Mouse (Mus musculus): Measurements from ENCODE around the gene Qsox1. TPM values are rescaled to one million over a fixed set of nuclear protein-coding genes. Genes with fewer than 3 reads are reported as not detected.

The Qsox1 gene
- 23.5 and 26.3 TPM in 2 replicates for polyA plus RNA-seq (2016; fragmentation: Nextera tagmentation; extraction: Ambion mirVana)

DNA sequence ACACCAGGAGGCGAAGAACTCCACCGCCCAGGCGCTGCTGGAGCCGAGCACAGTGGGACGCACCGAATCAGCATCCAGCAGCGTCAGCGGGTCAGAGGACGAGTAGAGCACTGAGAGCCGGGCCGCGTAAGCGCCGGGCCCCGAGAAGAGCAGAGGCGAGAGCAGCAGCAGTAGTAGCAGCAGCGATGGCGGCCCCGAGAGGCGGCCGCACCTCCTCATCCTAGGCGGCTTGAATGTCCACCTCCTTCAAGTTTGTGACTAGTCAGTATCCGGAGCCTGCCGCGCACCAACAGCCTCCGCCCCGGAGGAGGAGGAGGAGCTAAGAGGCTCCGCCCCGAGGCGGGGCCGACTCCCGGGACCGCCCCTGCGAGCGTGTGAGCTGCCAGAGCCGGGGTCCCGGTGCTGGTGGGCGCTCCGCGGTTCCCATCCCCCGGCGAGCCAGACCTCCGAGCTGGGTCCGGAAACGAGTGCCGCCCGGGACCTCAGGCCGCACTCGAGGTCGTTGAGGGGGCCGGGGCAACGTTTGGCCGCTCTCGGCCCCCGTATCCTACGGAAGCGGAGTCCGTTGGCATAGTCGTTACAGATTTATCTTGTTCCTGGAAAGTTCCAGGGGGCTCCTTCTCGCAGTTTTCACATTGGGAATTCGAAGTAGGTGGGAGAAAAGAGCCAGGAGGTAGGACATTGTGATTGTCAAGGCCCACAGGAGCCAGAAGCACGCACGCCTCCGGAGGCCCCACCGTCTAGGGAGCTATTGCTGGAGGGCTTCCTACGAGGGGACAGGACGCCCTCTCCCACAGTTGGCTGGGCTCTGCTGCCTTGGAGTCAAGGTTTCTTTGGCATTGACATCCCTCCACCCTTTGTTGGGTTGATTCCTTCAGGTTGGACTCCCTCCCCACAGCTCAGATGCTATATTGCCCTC lies at the start of gene Qsox1:
Gene Qsox1, minus strand, starts transcription at position 309 of the 919 bp plus-strand sequence.
- peak within 1 kb of the TSS; percentile 74 for H3K4me3 ChIP-seq (replicated peaks)
- WGBS: under 1% methylated on average over 67 of the region's 67 CpGs

DNA sequence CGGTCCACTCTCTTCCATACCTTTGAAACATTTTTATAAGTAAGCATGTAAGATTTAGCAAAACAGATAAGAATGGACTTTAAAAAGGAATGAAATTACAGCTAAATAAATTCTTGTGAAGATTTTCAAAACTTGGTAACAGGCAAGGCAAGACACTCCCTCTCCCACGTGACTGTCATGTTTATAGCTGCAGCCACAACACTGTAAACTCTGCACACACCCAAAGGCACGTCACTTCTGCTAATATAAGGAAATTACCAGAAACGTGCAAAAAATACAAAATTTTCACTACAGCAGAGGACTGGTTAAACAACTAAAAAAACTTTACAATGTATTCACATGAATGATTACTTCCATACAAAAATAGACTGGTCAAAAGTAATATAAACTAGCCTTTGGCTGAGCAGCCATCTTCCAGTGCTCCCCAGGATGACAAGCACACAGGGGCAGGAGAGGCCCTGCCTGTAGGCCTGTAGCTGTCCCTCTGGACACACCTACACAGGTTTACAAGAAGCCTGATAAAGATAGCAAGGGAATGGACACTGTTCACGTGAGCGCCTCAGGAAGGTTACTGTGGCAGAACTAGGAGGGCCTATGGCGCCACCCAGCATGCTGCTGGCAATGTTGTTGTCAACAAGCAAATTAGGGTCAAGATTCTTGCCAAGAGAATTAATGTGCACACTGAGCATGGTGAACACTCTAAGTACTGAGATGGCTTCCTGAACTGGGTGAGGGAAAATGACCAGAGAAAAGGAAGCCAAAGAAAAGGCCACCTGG lies 42.4 kb upstream of the Qsox1 start:
- no peak overlapping the region for H3K9ac ChIP-seq (replicated peaks)
- H3K27me3 ChIP-seq: no peaks in the 10 kb centered on the region
- 83% methylated on average over 7 of the region's 7 CpGs for WGBS
- H3K4me1 ChIP-seq (replicated peaks): no peaks in the 10 kb centered on the region
- no peaks in the 10 kb centered on the region for H3K9me3 ChIP-seq
- no peak overlapping the region for H3K27ac ChIP-seq
- no peak for ATAC-seq (ENCODE audit: insufficient number of reproducible peaks, insufficient read depth, low FRiP score, low TSS enrichment, low read depth)
- H3K4me3 ChIP-seq (replicated peaks): no peak overlapping the region
- H3K36me3 ChIP-seq: peaks cover 76% of the 10 kb centered on the region
- no peak overlapping the region for H3K4me2 ChIP-seq

More for the DNA sequence above, at the start of gene Qsox1:
- Histone ChIP-seq H3K4me1 (replicated peaks) (peaks cover 25% of the 10 kb centered on the region), H3K36me3 (no peaks in the 10 kb centered on the region), H3K4me2 (peak within 1 kb of the TSS; percentile 68), H3K27me3 (no peaks in the 10 kb centered on the region), H3K9me3 (no peaks in the 10 kb centered on the region), H3K9ac (replicated peaks) (peak within 1 kb of the TSS; percentile 73), H3K27ac (peak within 1 kb of the TSS; percentile 76; the same call in 1 of the 2 replicates)
- peak; percentile 85 for ATAC-seq (ENCODE audit: insufficient number of reproducible peaks, insufficient read depth, low FRiP score, low TSS enrichment, low read depth)

DNA sequence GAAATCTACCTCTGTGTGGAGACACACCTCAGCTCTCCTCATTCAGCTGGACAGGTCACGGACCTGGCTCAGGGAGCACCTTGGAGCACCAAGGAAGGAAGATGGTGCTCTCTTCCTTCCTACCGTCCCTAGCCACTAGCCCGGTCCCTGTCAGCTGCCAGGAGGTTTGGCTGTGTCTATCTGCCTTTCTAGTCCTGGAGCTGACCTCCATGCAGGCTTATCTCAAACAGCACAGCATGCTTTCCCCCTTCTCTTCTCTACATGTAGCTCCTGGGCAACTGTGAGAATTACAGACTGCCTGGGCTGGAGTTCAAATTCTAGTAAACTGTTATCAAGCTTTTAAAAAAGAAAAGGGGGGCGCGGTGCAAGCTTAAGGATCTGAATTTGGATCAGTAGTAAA lies 40.3 kb upstream of the Qsox1 start:
- no peak for ATAC-seq (ENCODE audit: insufficient number of reproducible peaks, insufficient read depth, low FRiP score, low TSS enrichment, low read depth)
- Histone ChIP-seq H3K4me1 (replicated peaks) (no peaks in the 10 kb centered on the region), H3K27me3 (no peaks in the 10 kb centered on the region), H3K4me3 (replicated peaks) (no peak overlapping the region), H3K27ac (no peak overlapping the region), H3K36me3 (peaks cover 72% of the 10 kb centered on the region), H3K9ac (replicated peaks) (no peak overlapping the region), H3K4me2 (no peak overlapping the region), H3K9me3 (no peaks in the 10 kb centered on the region)
- 93% methylated on average over 5 of the region's 5 CpGs for WGBS

DNA sequence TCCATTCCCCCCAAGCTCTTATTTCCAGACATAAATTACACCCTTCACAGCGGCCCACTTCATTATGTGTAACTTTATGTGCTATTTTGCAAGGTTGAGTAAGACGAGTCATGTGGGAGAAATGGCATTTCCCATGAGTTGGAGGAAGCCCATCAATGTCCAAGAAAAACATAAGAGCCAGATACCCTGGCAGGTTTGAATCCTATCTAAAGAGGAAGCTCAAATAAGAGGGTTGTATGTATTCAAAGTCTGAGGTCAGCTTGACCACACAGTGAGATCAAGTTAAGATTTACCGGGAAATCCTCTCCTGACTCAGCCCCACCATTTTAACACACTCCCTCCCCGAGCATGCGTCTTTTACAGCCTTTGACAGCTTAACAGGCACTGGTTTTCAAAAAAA lies 31.5 kb upstream of the Qsox1 start:
- Histone ChIP-seq H3K36me3 (peaks cover 42% of the 10 kb centered on the region), H3K4me3 (replicated peaks) (no peak overlapping the region), H3K27me3 (no peaks in the 10 kb centered on the region), H3K4me1 (replicated peaks) (no peaks in the 10 kb centered on the region), H3K9me3 (no peaks in the 10 kb centered on the region; the same call in 1 of the 2 replicates), H3K4me2 (no peak overlapping the region), H3K27ac (no peak overlapping the region), H3K9ac (replicated peaks) (no peak overlapping the region)
- ATAC-seq (ENCODE audit: insufficient number of reproducible peaks, insufficient read depth, low FRiP score, low TSS enrichment, low read depth): no peak
- 76% methylated on average over 5 of the region's 5 CpGs for WGBS

DNA sequence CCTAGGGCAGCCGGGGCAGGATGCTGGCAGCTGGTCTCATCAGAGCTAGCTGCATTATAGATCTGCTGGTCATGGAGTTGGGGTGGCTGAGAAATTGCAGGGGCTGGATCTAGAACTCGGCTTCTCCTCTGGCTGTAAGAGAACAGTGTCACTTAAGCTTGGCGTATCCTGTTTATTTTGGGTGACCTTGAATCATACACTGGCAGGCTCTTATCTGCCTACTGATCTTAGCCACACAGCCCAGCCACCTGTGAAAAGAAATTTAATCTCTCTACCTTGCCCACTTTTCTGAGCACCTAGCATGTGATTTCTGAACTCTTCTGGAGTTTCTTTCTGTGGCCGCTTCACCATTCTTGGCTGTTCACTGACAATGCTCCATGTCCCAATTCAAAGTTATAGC lies 30.8 kb upstream of the Qsox1 start:
- no peaks in the 10 kb centered on the region for H3K27me3 ChIP-seq
- H3K27ac ChIP-seq: no peak overlapping the region
- no peak overlapping the region for H3K9ac ChIP-seq (replicated peaks)
- H3K36me3 ChIP-seq: peaks cover 37% of the 10 kb centered on the region
- H3K4me1 ChIP-seq (replicated peaks): no peaks in the 10 kb centered on the region
- H3K4me3 ChIP-seq (replicated peaks): no peak overlapping the region
- no peak for ATAC-seq (ENCODE audit: insufficient number of reproducible peaks, insufficient read depth, low FRiP score, low TSS enrichment, low read depth)
- 95% methylated on average over 4 of the region's 4 CpGs for WGBS
- H3K9me3 ChIP-seq: no peaks in the 10 kb centered on the region; the same call in 1 of the 2 replicates
- no peak overlapping the region for H3K4me2 ChIP-seq

DNA sequence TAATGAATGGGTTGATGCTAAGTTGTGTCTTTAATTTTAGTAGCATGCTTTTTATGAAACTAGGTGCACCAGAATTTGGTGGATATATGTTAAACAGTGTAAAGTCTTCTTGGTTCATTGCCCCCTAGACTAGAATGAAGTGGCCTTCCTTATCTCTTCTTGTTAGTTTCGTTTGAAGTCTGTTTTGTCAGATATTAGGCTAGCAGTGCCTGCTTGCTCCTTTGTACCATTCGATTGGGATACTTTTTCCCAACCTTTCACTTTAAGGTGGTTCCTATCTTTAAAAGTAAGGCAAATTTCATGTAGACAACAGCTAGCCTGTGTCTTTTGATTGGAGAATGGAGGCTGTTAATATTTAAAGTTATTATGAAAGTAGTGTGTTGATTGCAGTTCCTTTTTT lies 23.0 kb upstream of the Qsox1 start:
- H3K27me3 ChIP-seq: no peaks in the 10 kb centered on the region
- no peak overlapping the region for H3K4me3 ChIP-seq (replicated peaks)
- H3K4me1 ChIP-seq (replicated peaks): no peaks in the 10 kb centered on the region
- H3K9me3 ChIP-seq: 0 out of 2 replicates have a peak, but pooled peaks cover 6% of the 10 kb centered on the region
- no peaks in the 10 kb centered on the region for H3K36me3 ChIP-seq
- H3K9ac ChIP-seq (replicated peaks): no peak overlapping the region
- no peak for ATAC-seq (ENCODE audit: insufficient number of reproducible peaks, insufficient read depth, low FRiP score, low TSS enrichment, low read depth)
- 71% methylated on average over 2 of the region's 2 CpGs for WGBS
- H3K4me2 ChIP-seq: no peak overlapping the region
- no peak overlapping the region for H3K27ac ChIP-seq

DNA sequence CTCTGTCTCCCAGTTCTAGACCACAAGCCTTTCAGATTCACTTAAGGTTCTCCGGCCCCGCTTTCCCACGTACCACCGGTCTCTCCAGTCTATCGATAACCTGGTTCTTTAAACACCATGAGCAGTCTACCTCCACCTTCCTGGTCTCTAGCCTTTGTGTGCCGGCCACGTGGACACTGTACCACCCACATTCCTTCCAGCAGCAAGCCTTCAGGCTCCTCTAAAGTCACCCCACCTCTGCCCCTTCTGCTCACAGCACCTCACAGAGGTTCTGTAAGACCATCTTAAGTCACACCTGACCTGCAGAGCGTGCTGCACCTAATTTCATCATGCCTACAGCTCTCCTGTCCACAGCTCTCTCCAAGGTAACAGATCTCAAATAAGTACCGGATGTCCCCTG lies 20.9 kb upstream of the Qsox1 start:
- Histone ChIP-seq H3K4me1 (replicated peaks) (no peaks in the 10 kb centered on the region), H3K4me2 (no peak overlapping the region), H3K36me3 (no peaks in the 10 kb centered on the region), H3K27me3 (no peaks in the 10 kb centered on the region), H3K9ac (replicated peaks) (no peak overlapping the region), H3K27ac (no peak overlapping the region), H3K9me3 (0 out of 2 replicates have a peak, but pooled peaks cover 6% of the 10 kb centered on the region), H3K4me3 (replicated peaks) (no peak overlapping the region)
- 90% methylated on average over 9 of the region's 9 CpGs for WGBS
- no peak for ATAC-seq (ENCODE audit: insufficient number of reproducible peaks, insufficient read depth, low FRiP score, low TSS enrichment, low read depth)

DNA sequence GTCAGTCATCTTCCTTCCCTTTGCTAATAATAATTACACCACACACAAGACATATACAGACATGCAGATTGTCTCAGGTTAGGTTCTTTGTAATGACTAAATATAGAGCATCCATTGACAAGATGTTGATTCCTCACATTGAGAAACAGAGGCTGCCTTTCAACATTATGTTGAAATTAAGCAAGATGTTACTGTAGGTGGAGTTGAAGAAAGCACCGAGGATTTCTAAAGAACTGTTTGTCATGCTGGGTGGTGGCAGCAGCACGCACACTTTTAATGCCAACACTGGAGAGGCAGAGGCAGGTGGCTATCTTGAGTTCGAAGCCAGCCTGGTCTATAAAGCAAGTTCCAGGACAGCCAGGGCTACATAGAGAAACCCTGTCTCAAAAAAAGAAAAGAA lies 19.3 kb upstream of the Qsox1 start:
- Histone ChIP-seq H3K4me2 (no peak overlapping the region), H3K4me1 (replicated peaks) (0 out of 2 replicates have a peak, but pooled peaks cover 3% of the 10 kb centered on the region), H3K27ac (no peak overlapping the region), H3K27me3 (no peaks in the 10 kb centered on the region), H3K9ac (replicated peaks) (no peak overlapping the region), H3K9me3 (0 out of 2 replicates have a peak, but pooled peaks cover 4% of the 10 kb centered on the region), H3K36me3 (no peaks in the 10 kb centered on the region), H3K4me3 (replicated peaks) (no peak overlapping the region)
- ATAC-seq (ENCODE audit: insufficient number of reproducible peaks, insufficient read depth, low FRiP score, low TSS enrichment, low read depth): no peak
- WGBS: 94% methylated on average over 3 of the region's 3 CpGs

DNA sequence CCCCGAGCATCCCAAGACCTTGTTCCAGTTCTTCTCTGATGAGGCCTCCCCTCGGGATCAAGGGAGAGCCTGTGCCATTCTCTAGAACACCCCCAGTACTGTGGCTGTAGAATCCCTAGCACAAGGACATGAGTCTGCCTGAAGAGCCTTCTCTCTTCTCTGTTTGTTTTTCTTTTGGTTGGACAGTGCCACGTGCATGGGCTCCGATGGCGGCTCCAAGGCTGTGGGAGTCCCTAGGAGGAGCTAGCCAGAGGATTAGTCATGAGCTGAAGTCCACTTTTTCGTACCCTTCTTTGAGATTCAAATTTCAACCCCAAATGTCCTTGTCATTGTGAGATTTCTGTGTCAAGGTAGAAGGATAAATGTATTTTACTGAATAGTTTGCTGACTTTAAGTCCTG lies 18.2 kb upstream of the Qsox1 start:
- 81% methylated on average over 6 of the region's 6 CpGs for WGBS
- Histone ChIP-seq H3K36me3 (no peaks in the 10 kb centered on the region), H3K4me1 (replicated peaks) (0 out of 2 replicates have a peak, but pooled peaks cover 6% of the 10 kb centered on the region), H3K27ac (no peak overlapping the region), H3K4me3 (replicated peaks) (no peak overlapping the region), H3K9me3 (no peaks in the 10 kb centered on the region), H3K4me2 (no peak overlapping the region), H3K27me3 (no peaks in the 10 kb centered on the region), H3K9ac (replicated peaks) (no peak overlapping the region)
- no peak for ATAC-seq (ENCODE audit: insufficient number of reproducible peaks, insufficient read depth, low FRiP score, low TSS enrichment, low read depth)

DNA sequence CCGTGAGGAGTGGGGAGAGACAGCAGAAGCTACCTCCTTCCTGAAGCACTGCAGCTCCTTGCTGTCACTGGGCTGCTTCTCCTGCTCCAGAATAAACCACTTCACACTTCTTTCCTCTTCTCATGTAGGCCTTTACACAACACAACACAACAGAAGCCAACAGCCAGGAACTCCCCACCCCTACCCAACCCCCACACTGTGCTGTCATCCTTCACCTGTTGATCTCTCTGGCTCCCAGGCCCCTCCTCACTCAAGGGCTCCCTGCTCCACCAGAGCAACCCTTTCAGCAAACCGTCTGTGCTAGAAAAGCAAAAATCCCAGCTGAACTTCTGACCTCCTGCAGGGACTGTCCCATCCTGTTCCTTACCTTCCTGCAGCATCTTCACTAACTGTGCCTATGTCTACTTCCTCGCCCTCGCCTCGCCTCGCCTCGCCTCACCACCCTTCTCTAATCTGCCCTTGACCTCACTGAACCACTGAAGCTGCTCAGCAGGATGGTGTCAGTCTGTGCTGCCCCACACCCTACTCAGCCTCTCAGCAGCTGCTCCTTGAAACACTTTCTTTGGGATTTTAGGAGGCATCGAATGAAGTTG lies 15.1 kb upstream of the Qsox1 start:
- H3K4me3 ChIP-seq (replicated peaks): no peak overlapping the region
- H3K36me3 ChIP-seq: no peaks in the 10 kb centered on the region
- H3K4me1 ChIP-seq (replicated peaks): 0 out of 2 replicates have a peak, but pooled peaks cover 6% of the 10 kb centered on the region
- H3K9me3 ChIP-seq: no peaks in the 10 kb centered on the region
- 74% methylated on average over 8 of the region's 8 CpGs for WGBS
- H3K27ac ChIP-seq: no peak overlapping the region
- H3K4me2 ChIP-seq: no peak overlapping the region
- no peaks in the 10 kb centered on the region for H3K27me3 ChIP-seq
- ATAC-seq (ENCODE audit: insufficient number of reproducible peaks, insufficient read depth, low FRiP score, low TSS enrichment, low read depth): no peak
- no peak overlapping the region for H3K9ac ChIP-seq (replicated peaks)
